Mouse (Mus musculus) liver, embryonic 11.5 days (tissue): ENCODE results near the gene Mks1. TPM values are rescaled to one million over a fixed set of nuclear protein-coding genes. Genes with fewer than 3 reads are reported as not detected.
"Not testable (repeated sequence)": the region's sequence is repeated elsewhere in the genome, so short reads cannot be mapped to it uniquely, and the experiment has no call there.

Experiments used
- ATAC-seq: fragments of 200-750 bp; cut with Nextera tagmentation; replicated peaks from 2 replicates; pipeline ENCODE4 v1.8.0; 2017; ENCODE audit warnings: moderate number of reproducible peaks, mild to moderate bottlenecking, moderate TSS enrichment, moderate library complexity; ENCODE audit not compliant: low FRiP score
- DNase-seq: peaks from one replicate; pipeline ENCODE4 v3.0.0-alpha.2; 2017; ENCODE audit warnings: low spot score
- H3K27ac ChIP-seq: fragments of 300-500 bp; sonication (generic); 2 replicates; pipeline ENCODE4 v1.5.1; 2014; ENCODE audit warnings: mild to moderate bottlenecking, low read depth, low read length, control low read depth
- H3K27me3 ChIP-seq: fragments of 300-500 bp; sonication (generic); replicated peaks from 2 replicates; pipeline ENCODE4 v1.6.1; 2014; ENCODE audit warnings: low read length, mixed read lengths; ENCODE audit not compliant: control insufficient read depth, insufficient read depth
- H3K36me3 ChIP-seq: fragments of 300-500 bp; sonication (generic); 2 replicates; pipeline ENCODE4 v1.6.1; 2014; ENCODE audit warnings: mild to moderate bottlenecking, low read length, moderate library complexity, mixed read lengths; ENCODE audit not compliant: control insufficient read depth, insufficient read depth
- H3K4me1 ChIP-seq: fragments of 300-500 bp; sonication (generic); replicated peaks from 2 replicates; pipeline ENCODE4 v1.6.1; 2014; ENCODE audit warnings: low read length, mixed read lengths; ENCODE audit not compliant: control insufficient read depth, insufficient read depth
- H3K4me2 ChIP-seq: fragments of 300-500 bp; sonication (generic); 2 replicates; pipeline ENCODE4 v1.6.1; 2014; ENCODE audit warnings: mild to moderate bottlenecking, control low read depth, moderate library complexity
- H3K4me3 ChIP-seq: fragments of 300-500 bp; sonication (generic); 2 replicates; pipeline ENCODE4 v1.5.1; 2014; ENCODE audit warnings: low read depth, low read length, control low read depth
- H3K9ac ChIP-seq: fragments of 300-500 bp; sonication (generic); 2 replicates; pipeline ENCODE4 v1.6.1; 2014; ENCODE audit warnings: low read depth, low read length, control low read depth
- H3K9me3 ChIP-seq: fragments of 300-500 bp; sonication (generic); 2 replicates; pipeline ENCODE4 v1.6.1; 2016; ENCODE audit warnings: low read length, inconsistent platforms, mixed read lengths; ENCODE audit not compliant: control insufficient read depth
- WGBS: fragments of 180-500 bp; shearing (Covaris S2); extraction: QIAGEN DNeasy Blood & Tissue Kit; methylation state at CpG from one replicate; pipeline ENCODE4 v1.1.7; 2014; 5-methylcytosine and 5-hydroxymethylcytosine counted together
- polyA plus RNA-seq: library from polyadenylated mRNA; unstranded; fragments of >200 nt; fragmentation: Nextera tagmentation; extraction: Ambion mirVana; gene quantifications from 2 replicates; pipeline ENCODE4 v1.2.1, GENCODE M21; 2014

The Mks1 gene
- polyA plus RNA-seq, 1 experiment from 2014 or later: 9.2 TPM

DNA sequence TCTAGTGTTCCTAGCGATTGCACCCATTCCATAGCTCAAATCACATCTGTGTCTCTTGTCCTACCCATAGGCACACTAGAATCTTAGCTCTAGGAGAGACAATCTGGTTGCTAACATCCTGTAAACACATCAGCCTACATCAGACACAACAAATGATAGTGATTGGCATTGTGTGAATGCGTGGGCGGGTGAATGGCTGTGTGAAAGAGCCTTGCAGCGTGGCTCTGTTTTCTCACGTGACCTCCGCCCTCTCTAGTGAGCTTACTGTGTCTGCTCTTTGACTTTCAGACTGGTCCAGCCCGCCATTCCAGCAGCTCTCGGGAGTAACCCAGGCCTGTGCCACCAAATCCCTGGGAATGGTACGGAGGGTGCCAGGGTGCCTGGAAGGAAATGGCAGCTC is 7.4 kb downstream of the Mks1 start:
- no peak overlapping the region for H3K4me3 ChIP-seq
- no peak overlapping the region for H3K27ac ChIP-seq
- no peaks in the 10 kb centered on the region for H3K4me1 ChIP-seq
- ATAC-seq (no peak), DNase-seq (no peak)
- no peaks in the 10 kb centered on the region for H3K9me3 ChIP-seq
- 83% methylated on average over 9 of the region's 9 CpGs for WGBS
- no peaks in the 10 kb centered on the region for H3K27me3 ChIP-seq
- no peak overlapping the region for H3K9ac ChIP-seq
- H3K4me2 ChIP-seq: no peak overlapping the region
- H3K36me3 ChIP-seq: no peaks in the 10 kb centered on the region; the same call in 1 of the 2 replicates

DNA sequence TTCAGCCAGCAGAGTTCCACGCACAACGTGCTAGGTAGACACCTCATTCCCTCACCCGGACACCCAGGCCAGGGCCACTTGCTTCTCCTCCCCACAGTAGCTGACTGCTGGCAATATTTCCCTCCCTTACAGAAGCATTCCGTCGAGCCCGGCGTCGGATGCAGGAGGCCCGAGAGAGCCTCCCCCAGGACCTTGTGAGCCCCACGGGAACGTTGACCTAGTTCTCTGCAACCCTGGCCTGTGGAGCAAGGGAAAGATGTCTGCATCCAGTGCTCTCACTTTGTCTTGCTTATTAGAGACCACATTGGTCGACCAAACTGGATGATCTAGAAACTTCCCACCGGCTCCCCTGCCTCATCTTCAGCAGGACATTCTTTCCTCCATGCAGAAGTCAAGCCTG is 9.8 kb downstream of the Mks1 start:
- DNase-seq (no peak), ATAC-seq (no peak)
- Histone ChIP-seq H3K27ac (no peak overlapping the region), H3K4me3 (no peak overlapping the region), H3K9ac (no peak overlapping the region), H3K36me3 (no peaks in the 10 kb centered on the region; the same call in 1 of the 2 replicates), H3K27me3 (no peaks in the 10 kb centered on the region), H3K9me3 (no peaks in the 10 kb centered on the region), H3K4me1 (no peaks in the 10 kb centered on the region), H3K4me2 (no peak overlapping the region)
- 89% methylated on average over 13 of the region's 13 CpGs for WGBS

DNA sequence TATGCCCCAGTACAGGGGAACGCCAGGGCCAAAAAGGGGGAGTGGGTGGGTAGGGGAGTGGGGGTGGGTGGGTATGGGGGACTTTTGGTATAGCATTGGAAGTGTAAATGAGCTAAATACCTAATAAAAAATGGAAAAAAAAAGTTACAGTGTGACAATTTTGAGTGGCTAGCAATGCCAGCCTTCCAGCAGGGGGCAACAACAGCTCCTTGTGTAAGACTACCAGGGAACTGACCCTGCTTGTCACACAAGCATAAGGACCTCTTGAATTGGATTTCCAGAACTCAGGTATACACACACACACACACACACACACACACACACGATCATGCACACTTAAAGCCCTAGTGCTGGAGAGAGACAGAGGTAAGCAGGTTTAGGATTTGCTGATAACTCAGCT is 13.9 kb downstream of the Mks1 start:
- not testable (repeated sequence) for ATAC-seq, H3K9me3 ChIP-seq, DNase-seq, H3K9ac ChIP-seq, H3K27ac ChIP-seq, H3K4me3 ChIP-seq, H3K4me1 ChIP-seq, H3K36me3 ChIP-seq, H3K4me2 ChIP-seq, H3K27me3 ChIP-seq
- WGBS: 75% methylated on average over 1 of the region's 2 CpGs

DNA sequence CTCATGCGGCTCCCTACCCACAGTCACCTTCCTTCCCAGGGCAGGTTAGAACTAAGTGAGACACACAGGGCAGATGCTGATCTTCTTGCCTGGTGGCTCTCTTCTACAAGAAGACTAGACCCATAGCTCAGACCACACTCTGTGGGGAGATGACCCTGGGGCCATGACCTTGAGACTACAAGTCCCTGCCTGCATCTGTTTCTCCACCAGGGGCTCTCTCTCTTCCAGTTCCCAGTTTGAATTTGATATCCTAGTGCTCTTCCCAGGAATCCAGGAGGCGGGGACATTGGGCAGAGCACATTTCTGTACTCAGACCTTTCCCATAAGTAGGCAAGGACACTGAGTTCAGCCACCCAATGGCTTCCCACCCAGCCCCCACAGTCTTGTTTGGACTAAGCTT is 17.1 kb downstream of the Mks1 start:
- no peak overlapping the region for H3K9ac ChIP-seq
- no peak overlapping the region for H3K4me3 ChIP-seq
- no peak overlapping the region for H3K4me2 ChIP-seq
- WGBS: 73% methylated on average over 2 of the region's 2 CpGs
- no peaks in the 10 kb centered on the region; the same call in 1 of the 2 replicates for H3K27me3 ChIP-seq
- H3K4me1 ChIP-seq: no peaks in the 10 kb centered on the region
- H3K27ac ChIP-seq: no peak overlapping the region
- ATAC-seq (no peak), DNase-seq (no peak)
- no peaks in the 10 kb centered on the region for H3K36me3 ChIP-seq
- H3K9me3 ChIP-seq: no peaks in the 10 kb centered on the region

DNA sequence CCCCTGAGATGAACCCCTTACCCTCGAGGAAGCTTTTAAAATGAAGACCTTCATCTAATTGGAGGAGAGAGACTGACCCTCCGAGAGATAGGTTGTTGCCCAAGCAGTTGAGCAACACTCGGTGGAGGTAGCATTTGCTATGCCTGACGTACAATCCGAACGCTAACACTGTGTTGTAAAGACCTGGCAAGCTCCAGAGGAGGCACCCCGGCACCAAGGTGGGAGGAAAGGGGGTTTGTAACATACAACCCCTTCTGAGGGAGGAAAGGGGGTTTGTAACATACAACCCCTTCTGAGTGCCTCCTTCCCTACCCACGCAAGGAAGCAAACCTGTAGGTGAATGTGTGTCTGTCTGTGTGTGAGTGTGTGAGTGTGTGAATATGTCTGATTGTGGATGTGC is 18.8 kb downstream of the Mks1 start:
- Histone ChIP-seq H3K9ac (no peak overlapping the region), H3K27ac (no peak overlapping the region), H3K4me3 (no peak overlapping the region), H3K27me3 (no peaks in the 10 kb centered on the region; the same call in 1 of the 2 replicates), H3K9me3 (no peaks in the 10 kb centered on the region), H3K36me3 (no peaks in the 10 kb centered on the region), H3K4me1 (no peaks in the 10 kb centered on the region), H3K4me2 (no peak overlapping the region)
- no peak for DNase-seq
- whole genome bisulfite sequencing: 57% methylated on average over 8 of the region's 8 CpGs
- no peak for ATAC-seq

DNA sequence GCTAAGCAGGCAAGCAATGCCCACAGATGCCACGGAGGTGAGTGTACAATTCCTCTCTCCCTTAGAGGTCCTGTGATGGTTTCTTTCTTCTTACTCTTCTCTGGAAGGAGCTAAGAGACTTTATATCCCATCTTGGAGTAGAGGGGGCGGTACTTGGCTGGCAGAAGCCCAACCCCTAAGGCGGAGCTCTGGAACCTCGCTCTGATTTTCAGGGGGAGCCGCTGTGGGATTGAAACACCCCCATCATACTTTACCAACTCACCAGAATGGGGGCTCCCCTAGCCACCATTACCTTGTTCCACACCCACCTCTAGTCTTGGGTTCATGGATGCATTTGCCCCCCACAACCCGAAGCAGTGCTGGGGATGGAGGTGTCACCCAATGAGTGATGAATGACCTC is 22.4 kb downstream of the Mks1 start, which contains the start of gene Epx:
Gene Epx (minus strand): TSS at position 101 of the 400 bp plus-strand sequence.
- H3K36me3 ChIP-seq: no peaks in the 10 kb centered on the region
- no peak within 1 kb of the TSS for H3K4me2 ChIP-seq
- H3K9me3 ChIP-seq: no peaks in the 10 kb centered on the region
- no peak within 1 kb of the TSS for H3K27ac ChIP-seq
- DNase-seq: no peak
- 79% methylated on average over 6 of the region's 6 CpGs for WGBS
- H3K4me3 ChIP-seq: no peak within 1 kb of the TSS
- no peak within 1 kb of the TSS for H3K9ac ChIP-seq
- ATAC-seq: no peak
- no peaks in the 10 kb centered on the region for H3K4me1 ChIP-seq
- H3K27me3 ChIP-seq: no peaks in the 10 kb centered on the region

DNA sequence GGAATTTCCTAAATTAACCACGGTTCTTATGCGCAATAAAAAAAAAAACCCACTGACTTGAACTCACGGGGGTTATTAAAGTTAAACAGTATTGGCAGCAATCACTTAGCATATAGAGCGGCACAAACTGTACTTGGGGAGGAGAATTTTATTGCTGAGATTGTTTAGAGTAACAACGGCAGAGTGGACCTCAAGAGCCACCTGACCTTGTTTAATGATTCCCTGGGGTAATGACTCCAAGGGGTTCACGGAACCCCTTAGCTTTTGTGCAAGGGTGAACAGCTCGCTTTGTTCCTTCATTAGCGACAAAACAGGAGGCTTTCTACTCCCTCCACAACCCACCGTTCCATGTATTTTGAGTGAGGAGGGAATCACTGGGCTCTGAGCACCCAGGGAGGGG is 26.8 kb downstream of the Mks1 start:
- Histone ChIP-seq H3K36me3 (no peaks in the 10 kb centered on the region), H3K4me3 (no peak overlapping the region), H3K27me3 (no peaks in the 10 kb centered on the region), H3K9me3 (no peaks in the 10 kb centered on the region), H3K9ac (no peak overlapping the region), H3K4me2 (no peak overlapping the region), H3K4me1 (no peaks in the 10 kb centered on the region), H3K27ac (no peak overlapping the region)
- DNase-seq (no peak), ATAC-seq (no peak)
- WGBS: 79% methylated on average over 9 of the region's 9 CpGs

DNA sequence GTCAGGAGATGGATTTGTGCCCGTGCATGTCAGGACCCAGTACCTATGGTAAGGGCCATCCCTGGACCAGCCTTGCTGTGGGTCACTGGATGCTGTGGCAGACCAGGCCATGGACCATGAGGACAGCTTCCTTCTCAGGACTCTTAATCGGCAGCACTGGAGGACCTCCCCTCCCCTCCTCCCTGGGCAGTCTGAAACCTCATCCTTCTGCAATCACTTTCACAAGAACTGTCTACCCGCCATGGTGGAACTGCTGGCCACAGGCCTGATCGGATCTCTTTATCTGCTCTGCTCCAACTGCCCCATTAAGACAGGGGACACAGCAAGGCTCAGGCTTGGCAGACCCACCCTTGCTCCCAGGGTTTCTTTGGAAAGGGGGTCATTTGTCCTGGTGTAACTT is 28.7 kb downstream of the Mks1 start:
- ATAC-seq (no peak), DNase-seq (no peak)
- H3K27ac ChIP-seq: no peak overlapping the region
- H3K9ac ChIP-seq: no peak overlapping the region
- no peak overlapping the region for H3K4me3 ChIP-seq
- no peaks in the 10 kb centered on the region for H3K9me3 ChIP-seq
- no peaks in the 10 kb centered on the region for H3K4me1 ChIP-seq
- no peak overlapping the region for H3K4me2 ChIP-seq
- WGBS: 52% methylated on average over 4 of the region's 4 CpGs
- H3K36me3 ChIP-seq: no peaks in the 10 kb centered on the region
- no peaks in the 10 kb centered on the region for H3K27me3 ChIP-seq

DNA sequence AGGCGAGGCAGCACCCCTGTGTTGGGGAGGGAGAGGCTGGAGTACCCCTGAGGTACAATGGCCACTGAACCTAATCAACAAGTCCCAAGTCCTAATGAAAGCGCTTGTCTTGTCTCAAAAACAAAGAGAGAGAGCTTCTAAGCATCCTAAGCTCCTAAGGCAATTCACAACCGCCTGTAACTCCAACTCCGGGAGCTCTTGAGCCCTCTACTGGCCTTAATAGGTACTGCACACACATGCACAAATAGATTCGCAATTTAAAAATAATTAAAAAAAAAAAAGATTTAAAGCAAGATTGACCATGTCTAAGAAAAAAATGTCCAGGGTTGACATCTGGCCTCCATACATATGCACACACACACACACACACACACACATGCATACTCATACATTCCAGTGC is 30.5 kb downstream of the Mks1 start:
- no peak overlapping the region for H3K9ac ChIP-seq
- no peaks in the 10 kb centered on the region for H3K4me1 ChIP-seq
- no peak overlapping the region for H3K27ac ChIP-seq
- no peak overlapping the region for H3K4me3 ChIP-seq
- H3K4me2 ChIP-seq: no peak overlapping the region
- ATAC-seq (no peak), DNase-seq (no peak)
- H3K27me3 ChIP-seq: 0 out of 2 replicates have a peak, but pooled peaks cover 2% of the 10 kb centered on the region
- H3K9me3 ChIP-seq: no peaks in the 10 kb centered on the region
- H3K36me3 ChIP-seq: no peaks in the 10 kb centered on the region
- WGBS: 35% methylated on average over 5 of the region's 5 CpGs
